Mouse (Mus musculus): ENCODE measurements at regions not wholly inside any gene's neighbourhood (a gene's known extent, or its start where the extent isn't known, plus 50 kb on each side); places are given as distances from the start of the nearest gene placed in this dataset.

DNA sequence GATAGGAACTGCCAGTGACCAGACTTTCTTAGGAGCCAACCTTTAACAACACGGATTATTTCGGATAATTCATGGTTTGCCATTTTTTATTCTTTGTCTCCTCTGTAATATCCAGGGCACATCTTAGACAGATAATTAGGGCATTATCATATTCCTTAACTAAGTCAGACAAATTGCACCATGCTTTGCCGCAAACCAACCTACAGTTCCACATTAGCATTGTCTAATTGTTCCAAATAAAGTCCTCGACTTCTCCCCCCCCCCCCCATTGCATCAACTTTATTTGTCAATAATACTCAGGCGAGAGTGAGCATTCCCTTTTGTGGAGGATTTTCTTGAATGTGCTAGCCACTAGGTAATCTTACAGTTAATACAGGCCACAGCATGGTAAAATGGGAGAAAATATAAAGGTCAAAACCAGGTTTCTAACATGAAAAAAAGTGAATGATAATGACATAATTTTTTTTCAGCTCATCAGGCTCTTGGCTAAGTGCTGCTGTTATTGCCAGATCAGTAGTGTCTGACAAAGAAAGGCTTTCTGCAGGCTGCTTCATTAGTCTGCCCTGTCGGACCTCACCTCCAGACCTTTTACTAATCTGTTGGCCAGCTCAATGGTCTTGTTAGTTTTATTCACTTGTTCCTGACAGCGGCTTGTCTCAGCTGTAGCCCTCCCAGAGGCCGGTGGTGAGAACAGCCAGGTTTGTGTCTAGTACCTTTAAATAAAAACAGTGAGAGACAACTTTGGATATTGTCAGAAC is 80.3 kb downstream of the Cdca7 start:
- no peak for TF ChIP-seq CTCF (IDR thresholded peaks at IDR 0.05; ENCODE audit: control insufficient read depth, insufficient read depth, insufficient replicate concordance, low read depth, low read length)
- no peak for TF ChIP-seq POLR2A (IDR thresholded peaks at IDR 0.05; ENCODE audit: control insufficient read depth, low read depth, low read length)

Measured in testis, adult 2 months (tissue).